Mouse (Mus musculus) heart, postnatal 36 days (tissue): ENCODE measurements at regions not wholly inside any gene's neighbourhood (a gene's known extent, or its start where the extent isn't known, plus 50 kb on each side); places are given as distances from the start of the nearest gene placed in this dataset.

Experiments used
- DNase-seq, 2 experiments: peaks; one replicate each; pipeline ENCODE4 v3.0.0; 2021 to 2022
- intact Hi-C: fragments of 180-260 bp; cut with DNase I; formaldehyde crosslinking; loops from one replicate; pipeline ENCODE4 v1.15.1; 2025

DNA sequence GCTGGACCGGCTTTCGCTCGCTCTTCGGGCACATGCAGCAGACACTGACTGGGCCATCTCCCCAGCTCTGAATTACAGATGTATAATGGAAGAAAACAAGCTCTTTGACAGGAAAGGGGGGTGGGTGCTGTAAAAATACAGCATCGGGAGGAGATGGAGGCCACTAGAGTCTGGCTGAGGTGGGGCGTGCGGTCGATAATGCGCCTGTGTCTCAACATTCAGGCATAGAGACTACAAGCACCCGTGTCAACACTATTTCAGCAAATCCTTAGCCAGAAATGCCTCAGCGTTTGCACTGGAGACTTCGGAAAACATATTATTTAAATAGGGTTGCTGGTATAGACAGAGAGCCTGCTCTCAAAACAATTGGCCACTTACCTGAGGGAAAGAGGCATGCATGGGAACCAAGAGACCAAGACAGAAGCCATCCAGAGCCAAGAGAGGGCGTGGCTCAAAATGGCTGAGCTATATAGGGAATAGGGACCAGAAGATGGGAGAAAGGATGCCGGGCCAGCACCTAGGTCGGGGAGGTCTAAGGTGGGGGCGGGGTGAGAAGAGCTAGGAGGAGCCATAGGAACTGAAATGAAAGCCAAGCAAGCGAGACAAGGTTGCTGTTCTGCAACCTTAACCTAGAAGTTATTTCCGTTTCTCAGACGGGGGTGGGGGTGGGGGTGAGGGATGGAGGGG lies 96.7 kb upstream of the Fam174b start:
- intact Hi-C loops, result no loop called here
- DNase-seq, result no peak

DNA sequence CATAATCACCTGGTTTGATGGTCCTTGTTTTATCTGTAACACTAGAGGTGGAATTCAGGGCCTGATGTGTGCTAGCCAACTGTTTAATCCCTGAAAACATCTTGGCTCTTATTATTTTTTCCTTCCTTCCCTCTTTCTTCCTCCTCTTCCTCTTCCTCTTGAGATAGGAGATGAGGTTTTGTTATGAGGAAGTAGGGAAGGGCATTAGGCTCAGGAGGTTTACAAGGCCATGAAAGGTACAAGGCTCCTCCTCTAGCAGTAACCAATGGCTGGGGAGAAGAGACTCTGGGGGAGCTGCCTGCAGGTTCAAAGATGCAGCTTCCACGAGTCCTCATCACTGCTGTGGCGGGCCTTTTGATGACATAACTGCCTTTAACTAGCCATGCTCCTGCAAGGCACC lies 98.6 kb upstream of the Chd2 start:
- DNase-seq, result no peak
- intact Hi-C loops, result no loop called here

DNA sequence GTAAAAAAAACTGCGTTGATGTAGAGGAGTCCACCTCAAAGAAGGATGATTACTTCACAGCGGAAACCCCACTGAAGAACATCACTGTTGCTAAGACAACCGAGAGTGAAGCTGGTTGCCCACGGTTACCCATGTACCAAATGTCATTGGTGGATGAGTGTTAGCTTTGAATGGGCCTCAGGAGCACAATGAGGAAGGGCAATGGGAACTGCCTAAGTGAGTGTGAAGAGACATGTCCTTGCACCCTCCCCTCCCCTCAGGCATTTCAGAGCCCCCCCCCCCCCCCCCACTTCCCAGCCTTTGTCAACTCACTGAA lies 96.1 kb upstream of the Chd2 start:
- intact Hi-C loops, result no loop called here
- no peak for DNase-seq

- intact Hi-C loops, result no loop called here
- DNase-seq, result no peak
Observed at GRCm38 (mm10) chr7:73637101-73637809, 95.6 kb upstream of the Chd2 start.

DNA sequence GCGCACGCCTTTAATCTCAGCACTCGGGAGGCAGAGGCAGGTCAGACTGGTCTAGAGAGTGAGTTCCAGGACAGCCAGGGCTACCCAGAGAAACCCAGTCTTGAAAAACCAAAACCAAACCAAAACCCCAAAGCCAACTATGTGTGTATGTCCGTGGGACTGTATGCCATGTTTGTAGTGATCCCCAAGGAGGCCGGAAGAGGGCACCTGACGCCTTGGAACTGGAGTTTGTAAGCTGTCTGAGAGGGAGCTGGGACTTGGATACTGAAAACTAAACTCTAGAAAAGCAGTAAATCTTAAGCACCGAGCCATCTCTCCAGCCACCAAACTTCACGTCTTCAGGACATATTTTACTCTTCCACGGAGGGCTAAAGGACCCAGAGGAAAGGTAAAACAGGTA lies 93.8 kb upstream of the Chd2 start:
- no peak for DNase-seq
- intact Hi-C loops, result no loop called here

DNA sequence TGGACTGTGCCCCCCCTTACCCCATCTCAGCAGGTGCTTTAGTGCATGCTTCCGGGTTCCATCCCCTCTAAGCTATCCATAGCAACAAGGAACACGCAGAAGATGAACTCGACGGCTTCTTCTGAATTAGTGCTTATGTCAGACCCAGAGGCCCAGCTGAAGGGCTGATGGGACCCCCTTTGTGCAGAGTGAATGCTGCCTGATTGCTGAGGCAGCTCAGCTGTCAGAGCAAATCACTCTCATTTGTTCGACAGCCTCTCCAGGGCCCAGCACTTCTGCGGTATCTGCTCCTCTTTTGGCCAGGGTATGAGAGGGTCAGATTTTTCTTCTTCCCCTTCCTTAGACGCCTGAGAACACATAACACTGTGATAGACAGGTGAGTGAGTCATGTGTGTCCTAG lies 89.2 kb upstream of the Chd2 start:
- DNase-seq, result no peak
- intact Hi-C loops, result no loop called here

DNA sequence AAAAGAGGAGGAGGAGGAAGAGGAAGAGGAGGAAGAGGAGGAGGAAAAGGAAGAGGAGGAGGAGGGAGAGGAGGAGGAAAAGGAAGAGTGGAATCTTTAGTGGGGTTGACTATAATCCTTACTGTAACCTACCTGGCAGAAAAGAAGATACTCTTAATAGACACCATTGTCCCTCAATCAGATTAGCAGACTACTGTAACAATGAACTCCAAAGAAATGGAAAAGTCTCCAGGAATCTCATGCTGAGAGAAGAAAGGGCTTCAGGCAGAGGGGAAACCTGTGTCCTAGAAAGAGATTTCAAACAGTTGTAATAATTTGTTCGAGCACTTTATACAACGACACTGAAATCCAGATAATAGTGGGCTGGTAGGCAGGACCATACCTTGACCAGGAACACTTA lies 87.6 kb upstream of the Chd2 start:
- no peak for DNase-seq
- intact Hi-C loops, result loop anchor here (5.0 to 10.0 kb wide), 3 partner anchors 192 to 1227 kb away; no protein-coding TSS in a partner anchor

- intact Hi-C loops, result loop anchor here (1.0 to 10.0 kb wide), 4 partner anchors 104 to 1226 kb away; no protein-coding TSS in a partner anchor
- DNase-seq, result peak; percentile 53 to 71
Observed at GRCm38 (mm10) chr7:73628071-73628470, 86.4 kb upstream of the Chd2 start.

DNA sequence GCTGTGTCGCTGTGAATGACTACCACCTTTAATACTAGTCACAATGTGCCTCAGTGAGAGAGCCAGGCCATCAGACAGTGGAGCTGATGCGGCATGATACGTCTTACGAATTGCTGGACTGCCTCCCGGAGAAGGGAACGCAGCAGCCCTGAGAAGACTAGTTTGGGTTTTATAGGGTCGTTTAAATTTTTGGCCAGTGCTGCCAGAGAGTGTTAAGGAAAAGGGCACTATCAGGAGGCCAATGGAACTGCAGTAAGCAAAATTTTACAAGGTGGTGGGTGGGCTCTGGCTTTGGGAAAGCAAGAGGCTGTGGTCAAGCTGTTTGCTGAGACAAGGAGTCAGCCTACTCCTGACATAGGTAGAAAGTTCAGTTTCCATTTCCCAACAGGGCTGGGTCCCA lies 84.7 kb upstream of the Chd2 start:
- intact Hi-C loops, result loop anchor here (5.0 to 10.0 kb wide), 3 partner anchors 189 to 1224 kb away; no protein-coding TSS in a partner anchor
- no peak for DNase-seq

DNA sequence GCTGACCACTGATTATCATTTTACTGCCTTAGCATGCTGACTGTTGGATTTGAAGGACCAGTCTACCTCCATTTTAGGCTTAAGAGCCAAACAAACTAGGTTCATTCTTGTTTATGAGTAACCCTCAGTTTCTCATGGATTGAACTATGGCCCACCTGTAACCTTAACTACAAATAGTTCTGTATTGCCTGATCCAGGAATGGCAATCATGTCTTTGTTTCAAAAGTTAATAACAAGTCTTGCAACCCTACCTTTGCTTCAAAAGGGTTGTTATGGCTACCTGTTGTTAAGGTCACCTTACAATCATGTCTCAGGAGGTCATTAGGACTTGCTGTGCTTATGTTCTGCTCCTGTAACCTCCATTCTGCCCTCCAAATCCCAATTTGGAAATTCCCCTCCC lies 84.0 kb upstream of the Chd2 start:
- intact Hi-C loops, result loop anchor here (5.0 to 10.0 kb wide), 3 partner anchors 188 to 1223 kb away; no protein-coding TSS in a partner anchor
- DNase-seq, result no peak

DNA sequence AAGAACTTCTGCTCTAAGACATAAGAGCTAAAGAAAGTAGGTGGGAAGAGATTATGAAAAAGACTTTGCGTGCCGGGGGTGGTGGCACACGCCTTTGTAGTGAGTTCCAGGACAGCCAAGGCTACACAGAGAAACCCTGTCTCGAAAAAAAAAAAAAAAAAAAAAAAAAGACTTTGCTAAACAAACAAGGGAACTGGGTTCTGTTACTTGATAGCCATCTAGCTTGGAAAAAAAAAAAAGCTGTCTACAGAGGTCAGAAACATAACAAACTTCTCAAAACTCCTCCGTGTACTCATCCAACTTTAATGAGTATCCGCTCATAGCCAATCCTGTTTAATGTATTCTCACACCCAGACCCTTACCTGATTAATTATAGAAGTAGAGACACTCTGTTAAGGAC lies 83.4 kb upstream of the Chd2 start:
- intact Hi-C loops, result loop anchor here (5.0 to 10.0 kb wide), 3 partner anchors 188 to 1223 kb away; no protein-coding TSS in a partner anchor

GRCm38 (mm10) chr7:73624093-73624600 lies 82.5 kb upstream of the Chd2 start:
- no peak for DNase-seq
- intact Hi-C loops, result loop anchor here (10.0 kb wide), 1 partner anchor 599 kb away; no protein-coding TSS in a partner anchor

More for the DNA sequence above, 83.4 kb upstream of the Chd2 start:
- no peak for DNase-seq

DNA sequence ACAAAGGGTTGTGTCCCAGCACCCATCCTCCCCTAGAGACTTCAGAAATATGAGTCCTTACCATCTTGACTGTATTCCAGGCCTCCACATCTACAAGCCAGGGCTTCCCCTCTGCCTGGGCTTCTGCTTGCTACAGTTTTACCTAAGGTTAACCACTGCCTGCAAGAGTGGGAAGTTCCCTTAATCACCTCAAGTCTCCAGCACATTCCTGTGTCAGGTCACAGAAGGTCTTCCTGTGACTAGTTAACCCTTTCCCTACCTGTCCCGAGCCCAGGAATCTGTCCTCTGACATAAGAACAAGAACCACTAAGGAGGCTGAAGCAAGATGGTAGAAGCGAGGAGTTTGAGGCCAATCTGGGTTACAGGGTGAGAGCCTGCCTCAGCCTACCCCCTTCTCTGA lies 80.8 kb upstream of the Chd2 start:
- no peak for DNase-seq
- intact Hi-C loops, result loop anchor here (10.0 kb wide), 1 partner anchor 598 kb away; no protein-coding TSS in a partner anchor

DNA sequence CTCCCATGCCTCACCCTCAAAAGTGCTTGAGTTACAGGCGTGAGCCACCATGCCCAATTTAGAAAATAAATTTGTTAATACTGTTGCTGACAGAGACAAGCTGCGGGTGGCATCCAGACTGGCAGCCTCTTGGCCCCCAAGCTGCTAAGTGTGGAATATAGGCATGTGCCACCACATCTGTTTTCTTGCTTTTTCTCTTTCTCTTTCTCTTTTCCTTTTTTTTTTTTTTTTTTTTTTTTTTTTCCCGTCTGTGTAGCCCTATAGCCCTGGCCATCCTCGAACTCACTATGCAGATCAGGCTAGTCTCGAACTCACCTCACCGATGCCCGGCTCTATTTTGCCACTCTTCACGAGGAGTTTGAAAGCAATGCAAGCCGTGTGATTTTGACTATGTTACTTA lies 78.7 kb upstream of the Chd2 start:
- DNase-seq, result no peak
- intact Hi-C loops, result loop anchor here (10.0 kb wide), 1 partner anchor 596 kb away; no protein-coding TSS in a partner anchor

- no peak for DNase-seq
- intact Hi-C loops, result loop anchor here (1.0 kb wide), 4 partner anchors 24 to 95 kb away; no protein-coding TSS in a partner anchor
Observed at GRCm38 (mm10) chr7:73618758-73619416, 77.3 kb upstream of the Chd2 start.

DNA sequence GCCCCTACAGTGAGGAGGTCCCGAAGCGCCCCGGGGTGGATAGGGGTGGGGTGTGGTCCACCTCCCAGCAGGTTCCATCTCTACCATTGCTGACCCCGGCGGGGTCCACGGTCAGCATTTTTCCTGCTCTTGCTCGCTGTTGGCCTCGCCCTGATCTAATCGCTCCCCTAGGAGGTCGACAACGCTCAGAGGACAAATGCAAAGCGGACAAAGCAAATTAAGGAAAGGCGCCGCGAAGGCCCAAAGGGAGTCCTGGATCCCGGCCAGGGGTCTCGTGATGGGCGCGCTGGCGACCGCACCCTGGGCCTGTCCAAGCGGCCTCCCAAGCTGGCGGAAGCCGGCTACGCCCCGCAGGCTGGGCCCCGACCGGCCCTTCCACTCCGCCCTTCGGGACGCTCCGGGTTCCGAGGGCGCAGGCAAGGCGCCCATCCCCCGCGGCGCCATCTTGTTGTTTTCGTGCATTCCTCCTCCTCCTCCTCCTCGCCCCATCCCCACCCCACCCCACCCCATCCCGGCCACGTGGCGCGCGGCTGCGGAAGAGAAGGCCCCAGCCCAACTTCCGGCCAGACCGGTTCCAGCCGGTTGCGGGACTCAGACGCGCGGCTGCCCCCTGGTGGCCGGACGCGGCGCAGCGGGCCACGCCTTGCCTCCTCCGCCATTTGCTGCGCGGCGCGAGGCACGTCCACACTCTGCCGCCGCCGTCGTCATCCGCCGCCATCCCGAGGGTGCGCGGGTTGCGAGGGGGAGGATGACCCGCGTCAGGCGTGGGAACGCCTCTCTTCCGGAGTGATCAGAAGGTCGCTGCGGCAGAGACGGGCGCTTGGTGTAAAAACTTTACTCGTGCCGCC lies 76.5 kb upstream of the Chd2 start:
- peak; percentile 100 for DNase-seq
- intact Hi-C loops, result loop anchor here (1.0 kb wide), 4 partner anchors 23 to 94 kb away; no protein-coding TSS in a partner anchor

DNA sequence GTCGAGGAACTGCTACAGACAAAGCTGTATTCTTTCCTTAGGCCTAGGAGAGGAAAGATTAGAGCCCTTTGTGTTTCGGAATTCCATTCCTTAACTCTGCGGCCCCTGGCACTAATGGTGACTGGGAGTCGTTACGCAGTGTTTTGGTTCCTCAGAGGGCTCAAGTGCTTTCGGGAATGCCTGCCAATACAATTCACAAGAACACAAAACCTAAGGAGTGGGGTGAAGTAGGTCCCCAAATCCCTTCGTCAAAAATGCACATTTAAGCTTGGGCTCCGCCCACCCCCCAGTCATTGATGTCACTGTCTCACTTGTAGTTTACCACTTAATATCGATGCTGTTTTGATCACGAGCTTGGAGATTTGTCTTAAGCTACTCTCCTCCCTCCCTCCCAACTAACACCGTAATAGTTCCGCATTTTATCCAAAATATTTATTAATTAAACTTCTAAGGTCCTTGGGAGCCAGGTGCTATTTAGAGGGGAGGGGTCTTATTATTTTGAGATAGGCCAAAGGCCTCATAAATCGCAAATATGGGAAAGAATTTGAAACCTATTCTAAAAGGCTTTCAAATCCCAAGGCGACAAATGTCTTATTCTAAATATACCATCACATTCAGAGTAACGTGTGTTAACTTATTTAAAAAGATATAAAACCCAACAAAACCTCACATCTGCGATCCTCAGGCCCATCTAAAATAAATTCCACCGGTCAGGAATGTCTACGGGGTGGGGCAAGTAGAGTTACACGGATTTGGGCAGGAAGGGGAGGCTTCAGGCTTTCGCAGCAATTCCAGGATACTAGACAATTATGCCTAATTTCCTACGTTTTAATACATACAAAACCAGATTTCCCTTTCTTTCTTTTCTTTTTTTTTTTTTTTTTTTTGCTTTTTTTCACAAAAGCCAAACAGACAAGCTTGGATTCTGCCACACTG lies 75.6 kb upstream of the Chd2 start:
- peak; percentile 57 to 79 for DNase-seq
- intact Hi-C loops, result no loop called here

- peak; percentile 25 to 31 for DNase-seq
- intact Hi-C loops, result no loop called here
Observed at GRCm38 (mm10) chr7:73616015-73616414, 74.4 kb upstream of the Chd2 start.
